Mouse (Mus musculus) intestine, postnatal 0 days (tissue): Measurements from ENCODE around the gene Zswim4. TPM values are rescaled to one million over a fixed set of nuclear protein-coding genes. Genes with fewer than 3 reads are reported as not detected.
A peak's percentile ranks its signal among the peaks of the same experiment; 100 is the strongest.

Experiments
- ATAC-seq: fragments of 200-750 bp; cut with Nextera tagmentation; 2 replicates; pipeline ENCODE4 v1.8.0; 2017; ENCODE audit warnings: mild to moderate bottlenecking, moderate TSS enrichment, moderate library complexity
- H3K27ac ChIP-seq: fragments of 300-500 bp; sonication (generic); 2 replicates; pipeline ENCODE4 v1.5.1; 2014; ENCODE audit warnings: mild to moderate bottlenecking, low read depth, low read length, moderate library complexity
- H3K27me3 ChIP-seq: fragments of 300-500 bp; sonication (generic); replicated peaks from 2 replicates; pipeline ENCODE4 v1.6.1; 2014; ENCODE audit warnings: low read length, mixed read lengths; ENCODE audit not compliant: control insufficient read depth, insufficient read depth
- H3K36me3 ChIP-seq: fragments of 300-500 bp; sonication (generic); 2 replicates; pipeline ENCODE4 v1.6.1; 2014; ENCODE audit warnings: mild to moderate bottlenecking, moderate library complexity; ENCODE audit not compliant: control insufficient read depth, insufficient read depth
- H3K4me1 ChIP-seq: fragments of 300-500 bp; sonication (generic); replicated peaks from 2 replicates; pipeline ENCODE4 v1.6.1; 2014; ENCODE audit warnings: antibody characterized with exemption, low read length, mixed read lengths; ENCODE audit not compliant: control insufficient read depth, insufficient read depth
- H3K4me2 ChIP-seq: fragments of 300-500 bp; sonication (generic); replicated peaks from 2 replicates; pipeline ENCODE4 v1.6.1; 2014; ENCODE audit warnings: low read depth, mild to moderate bottlenecking, moderate library complexity
- H3K4me3 ChIP-seq: fragments of 300-500 bp; sonication (generic); 2 replicates; pipeline ENCODE4 v1.5.1; 2014; ENCODE audit warnings: low read depth, low read length
- H3K9ac ChIP-seq: fragments of 300-500 bp; sonication (generic); 2 replicates; pipeline ENCODE4 v1.6.1; 2014; ENCODE audit warnings: mild to moderate bottlenecking, low read depth, low read length
- H3K9me3 ChIP-seq: fragments of 300-500 bp; sonication (generic); 2 replicates; pipeline ENCODE4 v1.6.1; 2016; ENCODE audit warnings: mixed run types; ENCODE audit not compliant: control insufficient read depth
- CTCF ChIP-seq: sonication (generic); IDR thresholded peaks from 2 replicates; pipeline ENCODE4 v1.5.1; 2016; ENCODE audit warnings: low read depth, mild to moderate bottlenecking, control low read depth, antibody characterized with exemption, moderate library complexity
- WGBS: fragments of 180-500 bp; shearing (Covaris S2); extraction: QIAGEN DNeasy Blood & Tissue Kit; methylation state at CpG from one replicate; pipeline ENCODE4 v1.1.7; 2014; 5-methylcytosine and 5-hydroxymethylcytosine counted together
- microRNA counts: library from miRNA; unstranded; fragments of <30 nt; microRNA quantifications from one replicate; lab custom pipeline; 2016
- microRNA-seq: library from miRNA; unstranded; fragments of <30 nt; microRNA quantifications from one replicate; pipeline ENCODE4, GENCODE M21; 2016
- polyA plus RNA-seq: library from polyadenylated mRNA; unstranded; fragments of >200 nt; fragmentation: Nextera tagmentation; extraction: Ambion mirVana; gene quantifications from 2 replicates; pipeline ENCODE4 v1.2.1, GENCODE M21; 2015

Gene Zswim4
- polyA plus RNA-seq, 1 experiment from 2014 or later, result 3.7 TPM

- no peak overlapping the region for H3K4me3 ChIP-seq
- ATAC-seq, result no peak
- H3K27ac ChIP-seq, result no peak overlapping the region
- H3K4me1 ChIP-seq, result no peaks in the 10 kb centered on the region
- H3K9ac ChIP-seq, result no peak overlapping the region
- no peak overlapping the region for H3K4me2 ChIP-seq
- H3K9me3 ChIP-seq, result no peaks in the 10 kb centered on the region
- 32% methylated on average over 3 of the region's 3 CpGs for WGBS
- TF ChIP-seq CTCF, result no peak
- peaks cover 14% of the 10 kb centered on the region; the same call in 1 of the 2 replicates for H3K36me3 ChIP-seq
- no peaks in the 10 kb centered on the region for H3K27me3 ChIP-seq
Observed at GRCm38 (mm10) chr8:84176560-84176959, 60.3 kb downstream of the Zswim4 start.

- Histone ChIP-seq H3K4me3 (no peak overlapping the region), H3K4me1 (no peaks in the 10 kb centered on the region), H3K27ac (no peak overlapping the region), H3K9me3 (no peaks in the 10 kb centered on the region), H3K9ac (no peak overlapping the region), H3K36me3 (peaks cover 14% of the 10 kb centered on the region; the same call in 1 of the 2 replicates), H3K4me2 (no peak overlapping the region), H3K27me3 (no peaks in the 10 kb centered on the region)
- ATAC-seq, result no peak
- peak; percentile 66 for TF ChIP-seq CTCF
- 87% methylated on average over 6 of the region's 6 CpGs for WGBS
Observed at GRCm38 (mm10) chr8:84173861-84174260, 63.0 kb downstream of the Zswim4 start.

GRCm38 (mm10) chr8:84170096-84170495, 66.8 kb downstream of the Zswim4 start:
- no peaks in the 10 kb centered on the region for H3K4me1 ChIP-seq

GRCm38 (mm10) chr8:84167696-84168095, 69.2 kb downstream of the Zswim4 start:
- no peak for ATAC-seq
- Histone ChIP-seq H3K36me3 (0 out of 2 replicates have a peak, but pooled peaks cover 4% of the 10 kb centered on the region), H3K9me3 (no peaks in the 10 kb centered on the region), H3K9ac (no peak overlapping the region), H3K4me1 (no peaks in the 10 kb centered on the region), H3K4me2 (no peak overlapping the region), H3K27ac (no peak overlapping the region), H3K27me3 (no peaks in the 10 kb centered on the region), H3K4me3 (no peak overlapping the region)
- TF ChIP-seq CTCF, result no peak
- 88% methylated on average over 2 of the region's 2 CpGs for WGBS

More at GRCm38 (mm10) chr8:84170096-84170495, 66.8 kb downstream of the Zswim4 start:
- no peak for ATAC-seq
- H3K36me3 ChIP-seq, result peaks cover 14% of the 10 kb centered on the region; the same call in 1 of the 2 replicates
- WGBS, result 87% methylated on average over 5 of the region's 5 CpGs
- no peaks in the 10 kb centered on the region for H3K27me3 ChIP-seq
- no peak overlapping the region for H3K27ac ChIP-seq
- H3K9me3 ChIP-seq, result no peaks in the 10 kb centered on the region
- no peak for TF ChIP-seq CTCF
- H3K4me3 ChIP-seq, result no peak overlapping the region
- H3K4me2 ChIP-seq, result no peak overlapping the region
- no peak overlapping the region for H3K9ac ChIP-seq

MicroRNA genes within 50 kb of the gene (microRNA counts, 519-probe panel; counts per million panel counts)
- 3,399 counts per million, percentile 41 among the panel's probes with 10 or more counts for microRNA mmu-miR-181c (lab: Ali Mortazavi, UCI)
- microRNA mmu-miR-23a (lab: Ali Mortazavi, UCI), result 5,154 counts per million, percentile 86 among the panel's probes with 10 or more counts
- 5,431 counts per million, percentile 90 among the panel's probes with 10 or more counts for microRNA mmu-miR-27a (lab: Ali Mortazavi, UCI)

Small RNAs within 50 kb of the gene (microRNA-seq; reads per million reads assigned to microRNA genes)
- 2,001 reads per million, percentile 82 among the genes with 10 or more reads in this experiment for gene Mir181c
- gene Mir181d, result 1,071 reads per million, percentile 75 among the genes with 10 or more reads in this experiment
- gene Mir23a, result 10,443 reads per million, percentile 94 among the genes with 10 or more reads in this experiment
- gene Mir24-2, result not detected
- gene Mir27a, result 389 reads per million, percentile 66 among the genes with 10 or more reads in this experiment
- gene Mir3074-2, result not detected

Other genes starting within 250 kb of the Zswim4 start
- gene Samd1, start 239.4 kb downstream of the Zswim4 start, polyA plus RNA-seq, result 3.5 and 4.5 TPM in 2 replicates
- 0.68 and 0.86 TPM in 2 replicates for gene 1700067K01Rik, start 235.6 kb downstream of the Zswim4 start, polyA plus RNA-seq
- gene 2210011C24Rik, start 224.9 kb downstream of the Zswim4 start, polyA plus RNA-seq, result 4.5 and 4.7 TPM in 2 replicates
- 0.30 and 0.39 TPM in 2 replicates for gene Palm3, start 215.6 kb downstream of the Zswim4 start, polyA plus RNA-seq
- gene Il27ra, start 194.5 kb downstream of the Zswim4 start, polyA plus RNA-seq, result 0.29 and 0.31 TPM in 2 replicates
- gene Rln3, start 192.1 kb downstream of the Zswim4 start, polyA plus RNA-seq, result 0.42 TPM in 1 of 2 replicates, not detected in the other
- gene Gm10643, start 171.9 kb downstream of the Zswim4 start, polyA plus RNA-seq, result 1.0 and 1.1 TPM in 2 replicates
- gene Rfx1, start 170.2 kb downstream of the Zswim4 start, polyA plus RNA-seq, result 3.1 and 3.3 TPM in 2 replicates
- gene Dcaf15, start 132.3 kb downstream of the Zswim4 start, polyA plus RNA-seq, result 8.6 and 10.4 TPM in 2 replicates
- gene Podnl1, start 111.1 kb downstream of the Zswim4 start, polyA plus RNA-seq, result 0.29 and 0.46 TPM in 2 replicates
- gene Cc2d1a, start 89.1 kb downstream of the Zswim4 start, polyA plus RNA-seq, result 16.2 and 16.9 TPM in 2 replicates
- gene 4930432K21Rik, start 89.0 kb downstream of the Zswim4 start, polyA plus RNA-seq, result 0.17 and 0.18 TPM in 2 replicates
- gene Nanos3, start 51.8 kb downstream of the Zswim4 start, polyA plus RNA-seq, result 1.6 and 1.8 TPM in 2 replicates
- gene D8Ertd738e, start 12.7 kb upstream of the Zswim4 start, polyA plus RNA-seq, result 308 and 309 TPM in 2 replicates
- gene Mri1, start 20.3 kb upstream of the Zswim4 start, polyA plus RNA-seq, result 54.9 and 60.3 TPM in 2 replicates
- 12.8 and 12.9 TPM in 2 replicates for gene Ccdc130, start 33.3 kb upstream of the Zswim4 start, polyA plus RNA-seq
- gene Cacna1a, start 151.4 kb upstream of the Zswim4 start, polyA plus RNA-seq, result 2.4 and 2.8 TPM in 2 replicates